Mouse (Mus musculus) stomach, embryonic 16.5 days (tissue): Measurements from ENCODE around the gene Dbp. TPM values are rescaled to one million over a fixed set of nuclear protein-coding genes. Genes with fewer than 3 reads are reported as not detected.

ENCODE experiments used
- polyA plus RNA-seq: library from polyadenylated mRNA; unstranded; fragments of >200 nt; fragmentation: Nextera tagmentation; extraction: Ambion mirVana; gene quantifications from 2 replicates; pipeline ENCODE4 v1.2.1, GENCODE M21; 2015

Gene Dbp
- polyA plus RNA-seq, 1 experiment from 2014 or later = 2.9 TPM

Other genes with a start within 250 kb of the Dbp start
- gene Ftl1, start 245.2 kb upstream of the Dbp start, polyA plus RNA-seq = 4,462 and 4,467 TPM in 2 replicates
- gene Bax, start 238.2 kb upstream of the Dbp start, polyA plus RNA-seq = 116 and 142 TPM in 2 replicates
- 1.4 and 1.5 TPM in 2 replicates for gene Tulp2, start 223.2 kb upstream of the Dbp start, polyA plus RNA-seq
- gene Gm45808, start 218.3 kb upstream of the Dbp start, polyA plus RNA-seq = not detected in 2 replicates
- gene Dhdh, start 216.3 kb upstream of the Dbp start, polyA plus RNA-seq = 2.0 and 2.2 TPM in 2 replicates
- 229 and 262 TPM in 2 replicates for gene Nucb1, start 194.7 kb upstream of the Dbp start, polyA plus RNA-seq
- gene Ppp1r15a, start 178.8 kb upstream of the Dbp start, polyA plus RNA-seq = 25.5 and 31.2 TPM in 2 replicates
- 2.7 and 3.9 TPM in 2 replicates for gene Plekha4, start 178.8 kb upstream of the Dbp start, polyA plus RNA-seq
- 2.9 and 4.8 TPM in 2 replicates for gene Hsd17b14, start 150.2 kb upstream of the Dbp start, polyA plus RNA-seq
- gene Bcat2, start 134.9 kb upstream of the Dbp start, polyA plus RNA-seq = 95.7 and 109 TPM in 2 replicates
- 0.28 and 0.32 TPM in 2 replicates for gene Fgf21, start 89.6 kb upstream of the Dbp start, polyA plus RNA-seq
- gene Fut1, start 87.8 kb upstream of the Dbp start, polyA plus RNA-seq = 1.2 and 1.5 TPM in 2 replicates
- 0.15 TPM in 1 of 2 replicates, not detected in the other for gene Izumo1, start 83.3 kb upstream of the Dbp start, polyA plus RNA-seq
- 3.3 and 4.4 TPM in 2 replicates for gene Rasip1, start 77.6 kb upstream of the Dbp start, polyA plus RNA-seq
- gene Mamstr, start 65.1 kb upstream of the Dbp start, polyA plus RNA-seq = 10.9 and 14.2 TPM in 2 replicates
- gene Fut2, start 38.7 kb upstream of the Dbp start, polyA plus RNA-seq = 13.8 and 18.8 TPM in 2 replicates
- 0.55 and 1.2 TPM in 2 replicates for gene Ntn5, start 21.1 kb upstream of the Dbp start, polyA plus RNA-seq
- gene Sec1, start 10.7 kb upstream of the Dbp start, polyA plus RNA-seq = 2.9 and 3.4 TPM in 2 replicates
- gene Car11, start 5.2 kb upstream of the Dbp start, polyA plus RNA-seq = 8.4 and 9.8 TPM in 2 replicates
- 915 and 1,024 TPM in 2 replicates for gene Rpl18, start 10.4 kb downstream of the Dbp start, polyA plus RNA-seq
- 38.9 and 45.9 TPM in 2 replicates for gene Sphk2, start 12.9 kb downstream of the Dbp start, polyA plus RNA-seq
- gene Fam83e, start 16.1 kb downstream of the Dbp start, polyA plus RNA-seq = 16.0 and 24.7 TPM in 2 replicates
- 0.79 and 2.2 TPM in 2 replicates for gene Spaca4, start 20.7 kb downstream of the Dbp start, polyA plus RNA-seq
- 0.53 and 0.99 TPM in 2 replicates for gene Lmtk3, start 78.7 kb downstream of the Dbp start, polyA plus RNA-seq
- 32.7 and 46.5 TPM in 2 replicates for gene Sult2b1, start 79.6 kb downstream of the Dbp start, polyA plus RNA-seq
- gene Cyth2, start 109.5 kb downstream of the Dbp start, polyA plus RNA-seq = 75.6 and 82.6 TPM in 2 replicates
- gene Kcnj14, start 119.7 kb downstream of the Dbp start, polyA plus RNA-seq = 0.91 and 0.98 TPM in 2 replicates
- gene Grwd1, start 125.9 kb downstream of the Dbp start, polyA plus RNA-seq = 50.3 and 53.7 TPM in 2 replicates
- gene Kdelr1, start 167.7 kb downstream of the Dbp start, polyA plus RNA-seq = 76.7 and 87.0 TPM in 2 replicates
- 0.23 and 0.40 TPM in 2 replicates for gene Grin2d, start 173.3 kb downstream of the Dbp start, polyA plus RNA-seq
- gene Syngr4, start 191.6 kb downstream of the Dbp start, polyA plus RNA-seq = 0.49 and 1.2 TPM in 2 replicates
- 4.2 and 6.0 TPM in 2 replicates for gene Tmem143, start 191.9 kb downstream of the Dbp start, polyA plus RNA-seq
- 197 and 224 TPM in 2 replicates for gene Emp3, start 216.3 kb downstream of the Dbp start, polyA plus RNA-seq
- 4.1 and 5.1 TPM in 2 replicates for gene Ccdc114, start 219.0 kb downstream of the Dbp start, polyA plus RNA-seq